Mouse (Mus musculus) cerebellum, postnatal 36 days (tissue): ENCODE measurements around the gene Rex1bd.

Experiments
- DNase-seq, 2 experiments: peaks; one replicate each; pipeline ENCODE4 v3.0.0; 2021 to 2022; ENCODE audit warnings: mixed read lengths in 2 of 2

The Rex1bd gene

DNA sequence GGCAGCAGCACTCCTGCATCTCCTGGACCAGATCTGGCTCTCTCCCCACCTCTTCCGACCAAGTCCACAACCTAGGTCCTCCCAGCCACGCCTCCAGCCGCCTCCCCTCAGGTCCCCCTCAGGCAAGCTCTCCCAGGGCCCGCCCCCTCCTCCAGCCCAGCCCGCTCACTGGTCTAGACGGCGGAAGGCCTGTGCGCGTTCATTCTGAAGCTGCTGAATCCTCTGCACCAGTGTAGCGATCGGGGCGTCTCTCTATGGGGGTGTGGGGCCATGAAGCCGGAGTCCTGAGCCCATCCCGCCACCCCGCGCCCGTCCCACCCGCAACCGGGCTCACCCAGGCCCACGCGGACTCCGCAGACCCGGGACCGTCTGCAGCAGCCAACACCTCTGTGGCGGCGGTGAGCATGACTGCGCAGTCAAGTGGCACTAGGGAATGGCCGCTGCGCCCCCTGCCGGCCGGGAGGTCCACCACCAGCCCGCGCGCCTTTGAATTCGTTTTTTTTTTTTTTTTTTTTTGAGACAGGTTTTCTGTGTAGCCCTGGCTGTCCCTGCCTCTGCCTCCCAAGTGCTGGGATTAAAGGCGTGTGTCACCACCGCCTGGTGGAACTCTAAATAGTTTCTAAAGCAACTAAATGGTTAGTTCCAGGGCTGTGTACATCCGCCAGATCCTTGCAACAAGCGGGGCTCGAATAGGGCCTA is at the start of gene Rex1bd:
Gene Rex1bd, minus strand, starts transcription at position 425 of the 699 bp plus-strand sequence.
- DNase-seq: peak; percentile 95 to 97

DNA sequence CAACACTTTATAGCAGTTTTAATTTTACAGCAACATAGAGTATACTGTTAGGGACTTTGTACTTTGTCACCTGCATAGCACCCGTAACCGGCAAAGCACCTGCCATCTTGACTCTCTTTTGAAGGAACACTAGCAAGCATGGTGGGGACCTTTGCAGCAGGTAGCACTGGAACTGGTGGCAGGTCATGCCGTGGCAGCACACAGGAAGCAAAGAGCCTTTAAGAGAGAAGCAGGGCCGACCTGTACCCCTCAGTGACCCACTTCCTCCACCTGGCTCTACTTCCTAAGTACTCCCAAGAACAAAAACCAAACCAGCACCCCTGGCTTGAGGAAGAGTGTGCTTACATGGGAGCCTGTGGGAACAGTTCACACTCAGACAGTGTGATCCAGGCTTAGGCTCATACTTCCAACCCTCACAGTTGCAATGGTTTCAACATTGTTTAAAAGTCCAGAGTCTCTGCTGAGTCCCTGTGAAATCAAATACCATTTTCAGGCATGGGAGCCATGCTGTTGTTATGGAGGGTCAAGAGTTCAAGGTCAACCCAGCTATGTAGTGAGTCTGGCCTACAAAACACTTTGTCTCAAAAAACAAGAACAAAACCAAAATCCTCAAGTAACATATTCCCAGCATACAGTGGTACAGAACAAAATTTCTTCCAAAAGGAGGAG is 48.7 kb upstream of the Rex1bd start:
- DNase-seq: no peak

DNA sequence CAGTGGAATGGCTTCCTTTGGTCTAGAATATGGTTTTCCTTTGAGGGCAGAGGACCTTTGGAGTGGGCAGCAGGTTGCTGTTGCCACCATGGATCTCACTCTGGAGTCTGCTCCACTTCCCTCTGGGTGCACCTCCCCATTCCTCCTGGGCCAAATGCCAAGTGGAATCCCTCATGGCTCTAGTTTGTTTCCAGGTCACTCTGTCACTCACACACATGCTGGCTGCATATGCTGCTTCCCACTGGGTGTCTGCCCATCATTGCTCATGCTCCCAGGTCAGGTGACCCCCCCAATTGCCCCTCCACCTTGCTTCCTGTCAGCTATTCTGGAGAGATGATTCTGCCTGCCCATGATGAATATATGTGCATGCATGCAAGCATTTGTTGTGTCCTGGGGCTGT is 47.2 kb upstream of the Rex1bd start:
- DNase-seq: peak; percentile 73 to 77

DNA sequence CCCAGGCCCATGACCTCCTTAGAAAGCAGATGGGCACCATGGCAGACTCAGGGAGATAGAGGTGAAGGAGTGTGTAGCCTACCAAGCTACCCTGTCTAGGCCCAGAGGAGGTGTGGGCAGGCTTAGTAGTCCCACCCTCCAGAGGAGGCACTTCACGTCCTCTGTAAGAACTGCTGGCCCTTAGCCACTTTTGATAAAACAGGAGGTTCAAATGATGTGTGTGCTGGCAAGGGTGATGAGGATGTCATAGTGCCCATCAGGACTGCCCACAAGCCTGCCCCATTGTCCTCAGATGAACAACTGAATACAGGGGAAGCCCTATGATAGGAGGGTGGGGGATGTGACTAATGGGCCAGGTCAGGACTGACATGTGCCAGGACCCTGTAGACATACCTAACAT is 46.3 kb upstream of the Rex1bd start:
- DNase-seq: no peak

DNA sequence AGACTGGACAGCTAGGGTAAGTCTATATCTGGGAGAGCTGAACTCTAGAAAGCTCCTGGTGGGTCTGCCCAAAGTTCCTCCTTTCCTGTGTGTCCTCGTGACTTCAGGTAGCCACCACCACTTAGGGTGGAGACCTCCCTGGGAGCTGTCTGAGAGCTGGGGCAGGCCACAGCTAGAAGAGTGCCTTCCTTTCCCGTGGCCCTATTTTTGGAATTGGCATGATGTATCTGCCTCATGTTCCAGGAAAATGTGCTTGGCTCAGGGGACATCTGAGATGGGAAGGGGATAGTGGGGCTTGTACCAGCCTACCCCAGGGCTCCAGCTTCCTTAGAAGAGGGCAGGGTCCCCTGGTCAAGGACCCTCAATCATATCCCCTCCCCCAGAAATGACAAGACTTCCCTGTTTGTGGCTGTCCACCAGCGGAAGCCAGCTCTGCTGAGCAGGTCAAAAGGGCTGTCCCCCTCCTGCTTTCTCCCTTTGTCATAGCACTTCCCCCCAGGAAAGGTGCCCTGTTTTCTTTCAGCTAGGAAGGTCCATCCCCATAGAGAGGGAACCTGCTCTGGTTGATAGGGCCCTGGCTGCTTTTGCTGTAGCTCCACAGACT is 45.1 kb upstream of the Rex1bd start:
- peak in 1 of 2 experiments; percentile 33 for DNase-seq

DNA sequence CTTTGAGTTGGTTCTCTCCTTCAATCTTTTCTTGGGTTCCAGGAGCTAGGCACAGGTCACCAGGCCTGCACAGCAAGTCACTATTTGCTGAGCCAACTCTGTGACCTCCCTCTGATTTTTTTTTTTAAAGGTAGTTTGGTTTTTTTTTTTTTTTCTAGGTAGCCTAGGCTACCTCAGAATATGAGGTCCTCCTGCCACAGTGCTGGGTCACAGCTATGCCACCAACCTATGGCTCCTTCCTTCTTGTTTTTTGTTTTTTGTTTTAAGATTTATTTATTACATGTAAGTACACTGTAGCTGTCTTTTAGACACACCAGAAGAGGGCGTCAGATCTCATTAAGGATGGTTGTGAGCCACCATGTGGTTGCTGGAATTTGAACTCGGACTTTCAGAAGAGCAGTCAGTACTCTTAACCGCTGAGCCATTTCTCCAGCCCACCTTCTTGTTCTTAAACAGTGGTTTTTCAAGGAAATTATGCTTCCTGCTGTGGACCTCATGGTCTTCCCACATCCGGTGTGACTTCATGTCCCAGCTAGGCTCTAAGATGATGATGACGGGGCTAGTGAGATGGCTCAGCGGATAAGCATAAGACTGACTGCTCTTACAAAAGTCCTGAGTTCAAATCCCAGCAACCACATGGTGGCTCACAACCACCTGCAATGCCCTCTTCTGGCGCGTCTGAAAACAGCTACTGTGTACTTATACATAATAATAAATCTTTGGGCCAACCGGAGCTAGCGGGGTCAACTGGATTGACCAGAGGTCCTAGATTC is 43.0 kb upstream of the Rex1bd start:
- no peak for DNase-seq

DNA sequence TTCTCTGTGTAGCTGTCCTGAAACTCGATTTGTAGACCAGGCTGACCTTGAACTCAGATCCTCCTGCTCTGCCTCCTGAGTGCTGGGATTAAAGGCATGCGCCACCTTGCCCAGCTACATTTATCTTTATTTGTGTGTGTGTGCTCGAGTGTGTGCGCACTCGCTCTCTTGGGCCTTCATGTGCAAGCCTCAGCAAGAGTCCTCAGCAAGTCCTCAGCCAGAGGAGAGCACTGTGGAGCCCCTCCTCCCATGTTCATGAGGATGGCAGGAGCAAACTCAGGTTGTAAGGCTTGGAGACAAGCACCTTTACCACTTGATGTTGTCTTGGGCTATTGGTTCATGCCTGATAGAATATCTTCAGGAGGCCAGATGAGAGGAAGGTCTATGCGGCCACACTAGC is 41.2 kb upstream of the Rex1bd start:
- DNase-seq: no peak

DNA sequence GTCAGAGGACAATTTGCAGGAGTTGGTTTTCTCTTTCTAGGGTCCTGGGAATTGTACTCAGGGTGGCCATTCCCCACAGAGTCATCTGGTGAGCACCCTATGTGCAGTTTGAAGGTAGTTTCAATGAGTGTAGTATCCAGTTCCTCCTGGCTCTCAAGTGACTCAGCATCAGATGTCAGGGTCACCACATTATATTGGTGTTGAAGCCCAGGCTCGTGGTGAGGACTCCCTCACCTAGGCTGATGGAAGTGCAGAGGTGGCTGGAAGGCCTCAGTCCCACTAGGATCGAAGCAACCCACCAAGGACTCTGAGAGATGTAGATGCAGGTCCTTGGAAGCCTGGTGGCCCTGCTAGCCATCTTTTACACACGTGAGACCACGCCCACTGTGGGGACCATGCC is 39.9 kb upstream of the Rex1bd start:
- no peak for DNase-seq

DNA sequence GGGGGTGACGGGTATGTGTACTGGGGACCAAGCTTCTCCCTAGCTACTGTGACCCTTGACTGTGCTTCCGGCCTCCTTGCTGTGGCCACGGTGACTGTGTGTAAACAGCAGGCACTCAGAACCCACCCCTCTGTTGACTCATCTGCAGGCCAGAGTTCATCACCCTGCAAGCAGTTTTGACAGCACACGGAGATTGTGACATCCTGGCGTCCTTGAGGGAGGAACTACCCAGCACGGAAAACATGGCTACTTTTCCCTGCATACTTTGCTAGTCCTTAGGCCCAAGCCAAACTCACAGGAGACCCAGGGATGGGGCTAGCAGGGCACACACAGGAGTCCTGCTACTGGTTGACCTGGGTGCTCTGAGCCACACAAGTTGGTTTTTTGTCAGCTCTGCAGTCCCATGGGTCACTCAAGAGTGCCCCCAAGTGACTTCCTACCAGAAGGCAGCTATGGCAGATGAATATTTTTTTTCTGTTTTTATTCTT is 37.7 kb upstream of the Rex1bd start:
- DNase-seq: no peak

DNA sequence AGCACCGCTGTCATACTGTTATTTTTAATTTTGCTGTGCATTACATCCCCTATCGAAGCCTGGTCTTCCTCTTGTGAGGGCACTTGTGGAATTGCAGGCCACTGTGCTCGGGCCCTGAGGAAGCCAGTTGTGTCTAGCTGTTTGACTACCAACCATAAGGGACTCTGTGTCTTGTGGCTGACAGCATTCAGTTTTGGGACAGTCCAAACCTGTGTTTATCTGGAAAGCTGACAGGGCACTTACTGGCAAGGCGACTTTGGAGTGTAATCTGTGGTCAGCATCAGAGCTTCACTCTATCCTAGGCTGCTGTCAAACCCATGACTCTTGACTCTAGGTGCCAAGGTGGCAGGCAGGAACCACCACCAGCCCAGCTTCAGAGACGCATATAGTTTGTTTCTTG is 34.5 kb upstream of the Rex1bd start:
- DNase-seq: no peak

DNA sequence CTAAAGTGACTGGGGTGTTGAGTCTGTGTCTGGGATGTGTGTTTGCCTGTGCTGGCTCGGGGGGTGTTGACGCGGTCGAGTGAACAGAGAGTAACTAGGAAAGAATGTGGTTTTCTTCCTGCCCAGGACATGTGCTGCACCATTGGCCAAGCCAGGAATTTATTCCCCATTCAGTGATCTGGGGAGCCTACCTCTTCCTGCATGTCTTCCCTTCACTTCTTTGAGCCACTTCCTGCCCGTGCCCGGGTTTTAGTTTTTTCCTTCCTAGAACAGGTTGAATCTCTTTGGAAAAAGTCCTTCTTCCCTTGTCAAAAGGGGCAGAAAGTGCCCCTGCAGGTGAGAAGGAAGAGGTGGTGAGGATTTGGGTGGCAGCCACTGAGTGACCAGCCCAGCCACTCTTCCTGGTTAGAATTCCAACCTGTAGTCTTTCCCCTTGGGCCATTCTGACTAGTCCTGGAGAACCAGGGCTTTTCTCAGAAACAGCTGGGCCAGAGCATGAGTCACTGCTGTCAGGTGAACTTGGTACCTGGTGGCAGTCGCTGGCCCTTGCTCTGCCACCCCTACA is 34.0 kb upstream of the Rex1bd start:
- DNase-seq: no peak

DNA sequence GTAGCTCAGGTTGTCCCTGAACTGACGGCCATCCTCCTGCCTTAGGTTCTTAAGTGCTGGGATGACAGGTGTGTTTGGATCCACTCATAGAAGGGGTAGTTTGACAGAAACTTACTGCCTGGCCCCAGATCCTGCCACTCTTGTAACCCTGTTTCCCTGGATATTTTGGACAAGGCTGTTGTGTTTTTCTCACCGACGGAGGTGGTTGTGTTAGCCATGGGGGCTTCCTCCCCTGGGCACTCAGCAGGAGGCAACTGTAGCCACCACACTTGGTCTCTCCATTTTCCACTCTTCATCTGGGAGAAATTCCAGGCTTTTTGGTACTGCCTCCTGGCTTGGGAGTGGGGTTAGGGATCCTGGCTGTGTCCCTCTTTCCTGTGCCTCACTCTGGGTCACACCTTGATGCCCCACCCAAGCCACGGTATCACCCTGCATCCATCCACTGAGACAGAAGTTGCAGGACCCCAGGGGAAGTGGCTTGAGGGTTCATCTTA is 33.5 kb upstream of the Rex1bd start:
- DNase-seq: no peak

DNA sequence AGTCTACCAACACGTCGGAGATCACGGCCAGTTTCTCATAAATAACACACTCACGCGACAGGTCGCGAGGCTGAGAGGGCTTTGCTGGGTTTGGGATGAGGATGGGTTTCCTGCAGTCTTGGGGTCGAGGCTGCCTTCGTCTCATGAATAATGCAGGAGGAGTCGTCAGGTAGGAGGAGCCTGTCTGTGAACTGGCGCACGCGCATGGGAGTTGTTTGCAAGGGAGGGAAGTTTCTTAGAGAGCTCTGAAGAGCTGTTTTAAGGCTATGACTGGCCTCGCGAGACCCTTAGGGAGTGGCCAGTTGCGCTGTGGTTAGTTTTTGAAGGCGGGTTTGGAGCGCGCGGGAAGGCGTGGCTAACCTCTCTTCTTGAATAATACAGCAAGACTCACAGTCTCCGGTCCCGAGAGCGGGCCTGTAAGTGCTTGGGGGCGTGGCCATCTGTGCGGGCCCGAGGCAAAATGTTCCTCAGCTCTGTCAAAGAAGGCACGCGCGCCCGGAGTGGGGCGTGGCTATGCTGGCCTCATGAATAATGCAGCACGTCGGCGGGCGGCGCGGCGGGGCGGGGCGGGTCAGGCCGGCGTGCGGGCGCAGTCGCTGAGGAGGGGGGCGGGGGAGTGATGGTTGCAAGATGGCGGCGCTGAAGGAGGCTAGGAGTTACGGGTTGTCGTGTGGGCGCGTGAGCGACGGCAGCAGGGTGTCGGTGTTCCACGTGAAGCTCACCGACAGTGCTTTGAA is 32.7 kb upstream of the Rex1bd start, which contains the start of gene Ell:
Gene Ell, plus strand, starts transcription at position 381 of the 737 bp plus-strand sequence.
- peak; percentile 99 for DNase-seq

DNA sequence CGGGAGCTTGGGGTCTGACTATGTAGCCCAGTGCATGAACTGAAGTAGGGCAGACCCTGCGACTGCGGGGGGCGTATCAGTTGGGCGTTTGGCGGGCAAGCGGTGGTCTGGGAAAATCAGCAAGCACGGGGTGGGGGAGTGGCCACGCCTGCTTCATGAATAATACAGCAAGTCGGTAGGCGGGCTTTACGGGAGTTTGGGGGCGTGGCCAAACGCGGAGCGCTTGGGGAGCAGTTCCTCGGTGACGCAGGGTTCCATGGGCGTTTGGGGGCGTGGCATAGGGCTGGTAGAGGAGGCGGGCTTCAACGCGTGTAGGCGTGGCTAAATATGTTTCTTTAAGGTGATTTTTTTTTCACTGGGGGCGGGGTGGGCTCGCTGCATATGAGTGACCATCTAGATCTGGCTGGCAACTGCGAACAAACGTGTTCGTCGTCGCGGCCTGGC is 32.1 kb upstream of the Rex1bd start:
- peak; percentile 99 for DNase-seq

DNA sequence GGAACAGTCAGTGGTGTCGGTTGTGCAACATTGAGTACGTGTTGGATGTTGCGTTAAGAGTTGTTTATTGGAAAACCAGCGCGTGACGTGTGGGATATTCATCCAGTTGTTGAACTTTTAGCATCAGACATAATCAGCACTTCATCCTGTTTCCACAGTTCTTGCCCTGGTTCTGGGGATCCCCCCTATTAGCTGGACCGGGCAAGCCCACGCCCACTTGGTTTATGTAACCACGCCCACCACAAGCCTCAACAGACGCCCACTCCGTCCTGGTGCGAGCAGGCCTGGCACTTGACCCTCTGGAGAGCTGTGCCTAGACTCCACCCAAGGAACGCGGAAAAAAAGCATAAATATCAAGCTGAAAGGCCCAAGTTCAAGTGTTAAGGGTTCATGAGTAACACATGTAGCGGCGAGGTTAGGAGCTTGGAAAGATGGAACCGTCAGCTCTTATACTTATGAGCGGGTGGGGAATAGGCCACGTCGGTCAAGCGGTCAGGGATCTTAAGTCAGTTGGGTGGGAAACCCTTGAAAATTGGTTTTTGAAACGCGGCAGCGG is 31.6 kb upstream of the Rex1bd start:
- peak in 1 of 2 experiments; percentile 37 for DNase-seq

DNA sequence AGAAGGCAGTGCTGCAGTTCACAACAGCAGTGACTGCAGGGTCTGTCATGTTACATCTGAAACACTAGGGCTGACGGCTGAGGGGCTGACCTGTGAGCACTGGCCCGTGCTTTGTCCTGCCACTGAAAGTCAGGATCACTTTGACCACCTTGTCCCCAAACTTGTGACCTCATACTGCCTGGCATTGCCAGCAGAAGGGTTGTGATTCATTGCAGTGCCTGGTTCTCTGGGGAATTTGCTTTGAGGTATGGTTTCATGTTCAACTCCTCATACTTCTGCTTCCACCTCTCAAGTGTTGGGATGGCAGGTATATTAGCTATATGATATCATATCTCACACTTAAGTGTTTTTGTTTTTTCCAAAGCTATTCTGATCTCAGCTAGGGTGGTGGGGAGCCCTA is 29.1 kb upstream of the Rex1bd start:
- no peak for DNase-seq

DNA sequence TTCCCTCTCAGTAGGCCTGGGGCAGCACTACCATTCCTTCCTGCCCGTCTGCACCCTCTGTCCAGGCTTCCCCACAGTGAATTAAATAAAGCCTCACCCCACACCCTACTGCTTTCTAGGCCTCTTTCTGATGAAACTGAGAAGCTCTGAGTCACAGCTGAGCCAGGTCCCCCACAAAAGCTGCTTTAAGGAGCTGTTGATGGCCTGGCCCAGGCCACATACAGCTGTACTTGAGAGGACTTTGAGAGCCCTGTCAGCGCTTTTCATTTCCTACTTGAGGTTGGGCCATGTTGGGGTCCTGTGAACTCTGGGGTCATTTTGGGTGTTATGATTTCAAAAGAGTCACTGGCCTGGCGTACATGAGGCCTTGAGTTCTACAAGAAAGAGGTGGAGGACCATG is 28.7 kb upstream of the Rex1bd start:
- DNase-seq: no peak

DNA sequence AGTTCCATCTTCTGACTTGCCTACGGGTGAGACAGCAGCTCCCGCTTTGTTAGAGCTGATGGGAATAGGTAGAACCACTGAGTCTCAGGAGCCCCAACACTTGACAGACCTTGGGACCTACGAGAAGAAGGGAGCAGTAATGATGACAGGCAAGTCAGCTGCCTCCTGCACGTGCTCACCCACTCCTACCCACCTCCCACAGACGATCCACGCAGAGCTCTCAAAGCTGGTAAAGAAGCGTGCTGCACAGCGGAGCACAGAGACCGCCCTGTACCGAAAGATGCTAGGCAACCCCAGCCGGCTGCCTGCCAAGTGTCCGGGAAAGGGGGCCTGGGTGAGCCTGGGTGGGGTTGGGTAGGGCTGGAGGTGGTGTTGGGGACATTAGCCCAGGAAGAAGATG is 27.7 kb upstream of the Rex1bd start:
- DNase-seq: no peak

DNA sequence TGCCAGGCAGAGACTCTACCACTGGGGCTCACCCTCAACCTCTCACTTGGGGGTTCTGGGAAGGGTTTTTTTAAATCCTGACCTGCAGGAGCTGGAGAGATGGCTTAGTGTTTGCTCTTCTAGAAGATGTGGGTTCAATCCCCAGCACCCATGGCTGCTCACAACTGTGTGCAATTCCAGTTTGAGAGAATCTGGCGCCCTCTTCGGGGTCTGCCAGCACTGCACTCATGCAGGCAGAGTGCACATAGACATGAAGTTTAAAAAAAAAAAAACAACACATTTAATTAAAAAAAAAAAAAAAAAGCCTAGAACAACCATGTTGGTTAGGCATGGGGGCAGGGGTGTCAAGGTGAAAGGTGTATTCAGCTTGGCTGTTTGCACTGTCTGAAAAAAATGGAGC is 23.8 kb upstream of the Rex1bd start:
- DNase-seq: no peak

DNA sequence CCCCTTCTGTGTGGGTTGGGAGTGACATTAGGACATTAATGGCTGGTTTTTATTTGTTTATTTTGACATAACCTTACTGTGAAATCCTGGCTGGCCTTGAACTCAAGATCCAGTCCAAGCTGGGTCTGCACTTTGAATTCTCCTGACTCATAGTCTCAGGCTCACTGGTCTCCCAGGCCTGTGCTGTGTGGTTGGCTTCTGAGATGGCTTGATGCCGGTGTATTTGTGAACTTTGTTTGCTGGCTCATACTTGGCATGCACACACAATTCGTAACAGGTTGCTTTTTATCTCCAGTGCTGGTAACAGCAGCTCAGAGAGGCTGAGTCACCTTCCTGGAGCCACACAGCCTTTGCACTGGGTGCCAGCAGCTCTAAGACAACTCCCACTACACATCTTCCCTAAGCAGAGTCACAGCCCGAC is 23.2 kb upstream of the Rex1bd start:
- DNase-seq: no peak

DNA sequence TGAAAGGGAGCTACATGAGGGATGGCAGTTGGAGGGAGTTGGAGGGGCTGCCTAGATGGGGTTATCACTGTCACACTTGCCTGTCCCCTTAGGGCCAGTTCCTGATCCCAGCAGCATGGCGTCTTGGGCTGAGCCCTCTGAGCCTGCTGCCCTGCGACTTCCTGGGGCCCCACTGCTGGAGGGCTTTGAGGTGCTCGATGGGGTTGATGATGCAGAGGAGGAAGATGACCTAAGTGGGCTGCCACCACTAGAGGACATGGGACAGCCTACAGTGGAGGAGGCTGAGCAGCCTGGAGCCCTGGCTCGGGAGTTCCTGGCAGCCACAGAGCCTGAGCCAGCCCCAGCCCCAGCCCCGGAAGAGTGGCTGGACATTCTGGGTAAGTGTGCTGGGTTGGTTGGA is 22.7 kb upstream of the Rex1bd start:
- no peak for DNase-seq
